In genomic region chr11:107547351-107548203, GRCm38 (mm10) we compare ENCODE assay signal across 8 mouse cellular contexts. TPM values are rescaled to one million over a fixed set of nuclear protein-coding genes. Genes with fewer than 3 reads are reported as not detected.
DNase-seq lines count a peak whose midpoint lies in the region; ATAC-seq lines count a peak whose summit lies in the region.

Helz (plus strand) TSS chr11:107547930.

- peak within 1 kb of the TSS; percentile 87 for H3K4me3 ChIP-seq in hindbrain, embryonic 10.5 days

- peak within 1 kb of the TSS; percentile 90 for H3K27ac ChIP-seq in hindbrain, embryonic 10.5 days

- ATAC-seq in frontal cortex, adult (ENCODE audit: low TSS enrichment): peak; percentile 83

- peaks cover 34% of the 10 kb centered on the region for H3K36me3 ChIP-seq in hindbrain, embryonic 10.5 days

- H3K27me3 ChIP-seq in hindbrain, embryonic 10.5 days (ENCODE audit: insufficient read depth, poor library complexity, severe bottlenecking): peaks cover 7% of the 10 kb centered on the region; the same call in 1 of the 2 replicates

- DNase-seq in R1 (ENCODE audit: low read depth, low spot score): peak; percentile 94
- DNase-seq in cerebellum, adult 9-10 months: peak; percentile 71
- peak; percentile 84 for DNase-seq in hindbrain, embryonic 10.5 days (ENCODE audit: low spot score)
- peak; percentile 47 to 62 for DNase-seq in layer of hippocampus, postnatal 14 days (ENCODE audit: low spot score in 2 of 2)
- peak; percentile 77 for DNase-seq in lung, postnatal 36 days
- peak; percentile 81 for DNase-seq in retina, embryonic 14.5 days (ENCODE audit: low spot score)
- DNase-seq in thymus, postnatal 36 days: peak; percentile 87 to 89

- H3K9me3 ChIP-seq in hindbrain, embryonic 10.5 days: no peaks in the 10 kb centered on the region

- H3K4me1 ChIP-seq in hindbrain, embryonic 10.5 days (replicated peaks): peaks cover 22% of the 10 kb centered on the region

- under 1% methylated on average over 69 of the region's 70 CpGs for WGBS in hindbrain, embryonic 10.5 days

RNA-seq across cellular contexts. Expression of gene Helz, which starts in this region (rescaled TPM):
- polyA plus RNA-seq in hindbrain, embryonic 10.5 days (2016; fragmentation: Nextera tagmentation; extraction: Ambion mirVana): 20.6 and 23.7 TPM in 2 replicates
- 10 to 100 TPM; 36.6 to 41.4 TPM for total RNA-seq in layer of hippocampus, postnatal 14 days (2021)

Comparison
In these comparisons a context has a peak if more than half of its experiments do, and no peak if none do; other contexts are left out.
1. Peak in every context shown above with its lines: DNase-seq, ATAC-seq, H3K4me3 ChIP-seq and H3K27ac ChIP-seq.